Mouse (Mus musculus) limb, embryonic 11.5 days (tissue): ENCODE measurements at regions not wholly inside any gene's neighbourhood (a gene's known extent, or its start where the extent isn't known, plus 50 kb on each side); places are given as distances from the start of the nearest gene placed in this dataset.

Experiments used
- ATAC-seq: fragments of 200-750 bp; cut with Nextera tagmentation; 2 replicates; pipeline ENCODE4 v1.8.0; 2017; ENCODE audit warnings: low read depth; ENCODE audit not compliant: insufficient number of reproducible peaks, low FRiP score, low TSS enrichment
- DNase-seq: peaks from one replicate; pipeline ENCODE4 v3.0.0-alpha.2; 2015; ENCODE audit warnings: low spot score
- H3K27ac ChIP-seq: fragments of 300-500 bp; sonication (generic); replicated peaks from 2 replicates; pipeline ENCODE4 v1.5.1; 2014; ENCODE audit warnings: low read depth, mild to moderate bottlenecking, low read length
- H3K27me3 ChIP-seq: fragments of 300-500 bp; sonication (generic); 2 replicates; pipeline ENCODE4 v1.6.1; 2014; ENCODE audit warnings: mild to moderate bottlenecking, low read length, mixed read lengths; ENCODE audit not compliant: control insufficient read depth, insufficient read depth
- H3K36me3 ChIP-seq: fragments of 300-500 bp; sonication (generic); 2 replicates; pipeline ENCODE4 v1.6.1; 2014; ENCODE audit warnings: mild to moderate bottlenecking, low read length, moderate library complexity, mixed read lengths; ENCODE audit not compliant: control insufficient read depth, insufficient read depth
- H3K4me1 ChIP-seq: fragments of 300-500 bp; sonication (generic); 2 replicates; pipeline ENCODE4 v1.6.1; 2014; ENCODE audit warnings: low read length, mixed read lengths; ENCODE audit not compliant: control insufficient read depth, insufficient read depth
- H3K4me2 ChIP-seq: fragments of 300-500 bp; sonication (generic); 2 replicates; pipeline ENCODE4 v1.6.1; 2014; ENCODE audit warnings: low read depth, mild to moderate bottlenecking, moderate library complexity; ENCODE audit not compliant: severe bottlenecking
- H3K4me3 ChIP-seq: fragments of 300-500 bp; sonication (generic); 2 replicates; pipeline ENCODE4 v1.5.1; 2014; ENCODE audit warnings: low read depth, low read length
- H3K9ac ChIP-seq: fragments of 300-500 bp; sonication (generic); 2 replicates; pipeline ENCODE4 v1.6.1; 2014; ENCODE audit warnings: mild to moderate bottlenecking, low read length
- H3K9me3 ChIP-seq: fragments of 300-500 bp; sonication (generic); 2 replicates; pipeline ENCODE4 v1.6.1; 2016; ENCODE audit warnings: low read length; ENCODE audit not compliant: control insufficient read depth
- WGBS: fragments of 180-500 bp; shearing (Covaris S2); extraction: QIAGEN DNeasy Blood & Tissue Kit; methylation state at CpG from one replicate; pipeline ENCODE4 v1.1.7; 2014; 5-methylcytosine and 5-hydroxymethylcytosine counted together

- Histone ChIP-seq H3K4me1 (no peaks in the 10 kb centered on the region), H3K27ac (no peak overlapping the region), H3K27me3 (no peaks in the 10 kb centered on the region), H3K9ac (no peak overlapping the region), H3K9me3 (no peaks in the 10 kb centered on the region), H3K4me3 (no peak overlapping the region), H3K4me2 (no peak overlapping the region), H3K36me3 (no peaks in the 10 kb centered on the region)
- no peak for DNase-seq
- ATAC-seq = no peak
- 71% methylated on average over 12 of the region's 12 CpGs for WGBS
These were observed 237.0 kb downstream of the Impad1 start for GRCm38 (mm10) chr4:4556126-4556525.

- Histone ChIP-seq H3K4me1 (no peaks in the 10 kb centered on the region), H3K27me3 (no peaks in the 10 kb centered on the region), H3K27ac (no peak overlapping the region), H3K4me3 (no peak overlapping the region), H3K9ac (no peak overlapping the region), H3K9me3 (no peaks in the 10 kb centered on the region), H3K4me2 (no peak overlapping the region), H3K36me3 (no peaks in the 10 kb centered on the region)
- no peak for ATAC-seq
- WGBS = 92% methylated on average over 5 of the region's 5 CpGs
- DNase-seq = no peak
These were observed 242.9 kb downstream of the Impad1 start for GRCm38 (mm10) chr4:4550301-4550700.

GRCm38 (mm10) chr4:4549893-4550292 lies 243.3 kb downstream of the Impad1 start:
- Histone ChIP-seq H3K4me2 (no peak overlapping the region), H3K27me3 (no peaks in the 10 kb centered on the region), H3K36me3 (no peaks in the 10 kb centered on the region), H3K27ac (no peak overlapping the region), H3K4me3 (no peak overlapping the region), H3K9ac (no peak overlapping the region), H3K4me1 (no peaks in the 10 kb centered on the region), H3K9me3 (no peaks in the 10 kb centered on the region)
- no peak for DNase-seq
- WGBS = 84% methylated on average over 4 of the region's 4 CpGs
- ATAC-seq = no peak

- no peak for ATAC-seq
- WGBS = 84% methylated on average over 2 of the region's 2 CpGs
- DNase-seq = no peak
These were observed 255.9 kb downstream of the Impad1 start for GRCm38 (mm10) chr4:4537172-4537753.

GRCm38 (mm10) chr4:4532196-4532595 lies 261.0 kb downstream of the Impad1 start:
- Histone ChIP-seq H3K9ac (no peak overlapping the region), H3K4me2 (no peak overlapping the region), H3K27me3 (no peaks in the 10 kb centered on the region), H3K4me3 (no peak overlapping the region), H3K36me3 (no peaks in the 10 kb centered on the region), H3K4me1 (no peaks in the 10 kb centered on the region), H3K27ac (no peak overlapping the region), H3K9me3 (no peaks in the 10 kb centered on the region)
- no peak for DNase-seq
- ATAC-seq = no peak
- 76% methylated on average over 4 of the region's 4 CpGs for WGBS

More at GRCm38 (mm10) chr4:4537172-4537753, 255.9 kb downstream of the Impad1 start:
- H3K27ac ChIP-seq = no peak overlapping the region
- no peak overlapping the region for H3K4me2 ChIP-seq
- no peak overlapping the region for H3K9ac ChIP-seq
- no peak overlapping the region for H3K4me3 ChIP-seq
- no peaks in the 10 kb centered on the region for H3K36me3 ChIP-seq
- H3K9me3 ChIP-seq = no peaks in the 10 kb centered on the region
- H3K4me1 ChIP-seq = no peaks in the 10 kb centered on the region
- H3K27me3 ChIP-seq = no peaks in the 10 kb centered on the region

GRCm38 (mm10) chr4:4528311-4528710 lies 264.8 kb downstream of the Impad1 start:
- no peak for DNase-seq
- no peak overlapping the region for H3K4me2 ChIP-seq
- H3K9me3 ChIP-seq = no peaks in the 10 kb centered on the region; the same call in 1 of the 2 replicates
- no peak overlapping the region for H3K27ac ChIP-seq
- no peaks in the 10 kb centered on the region for H3K27me3 ChIP-seq
- 84% methylated on average over 12 of the region's 12 CpGs for WGBS
- no peaks in the 10 kb centered on the region for H3K4me1 ChIP-seq
- no peak for ATAC-seq
- H3K36me3 ChIP-seq = no peaks in the 10 kb centered on the region
- H3K9ac ChIP-seq = no peak overlapping the region
- no peak overlapping the region for H3K4me3 ChIP-seq

GRCm38 (mm10) chr4:4521757-4522156 lies 271.4 kb downstream of the Impad1 start:
- H3K4me3 ChIP-seq = no peak overlapping the region
- DNase-seq = no peak
- no peak overlapping the region for H3K27ac ChIP-seq
- no peak for ATAC-seq
- no peaks in the 10 kb centered on the region for H3K27me3 ChIP-seq
- H3K36me3 ChIP-seq = no peaks in the 10 kb centered on the region
- no peak overlapping the region for H3K4me2 ChIP-seq
- WGBS = 72% methylated on average over 2 of the region's 2 CpGs
- H3K4me1 ChIP-seq = no peaks in the 10 kb centered on the region
- no peak overlapping the region for H3K9ac ChIP-seq
- H3K9me3 ChIP-seq = no peaks in the 10 kb centered on the region; the same call in 1 of the 2 replicates

- Histone ChIP-seq H3K27ac (no peak overlapping the region), H3K36me3 (no peaks in the 10 kb centered on the region), H3K4me3 (no peak overlapping the region), H3K4me2 (no peak overlapping the region), H3K4me1 (no peaks in the 10 kb centered on the region), H3K27me3 (no peaks in the 10 kb centered on the region), H3K9ac (no peak overlapping the region), H3K9me3 (no peaks in the 10 kb centered on the region; the same call in 1 of the 2 replicates)
- no peak for ATAC-seq
- no peak for DNase-seq
- WGBS = 78% methylated on average over 2 of the region's 2 CpGs
These were observed 274.4 kb downstream of the Impad1 start for GRCm38 (mm10) chr4:4518741-4519140.

- no peak for ATAC-seq
- no peak for DNase-seq
- no peak overlapping the region for H3K9ac ChIP-seq
- no peak overlapping the region for H3K27ac ChIP-seq
- H3K4me3 ChIP-seq = no peak overlapping the region
- H3K36me3 ChIP-seq = no peaks in the 10 kb centered on the region
- H3K4me1 ChIP-seq = no peaks in the 10 kb centered on the region
- H3K27me3 ChIP-seq = no peaks in the 10 kb centered on the region
- no peak overlapping the region for H3K4me2 ChIP-seq
- no peaks in the 10 kb centered on the region for H3K9me3 ChIP-seq
These were observed 279.8 kb downstream of the Impad1 start for GRCm38 (mm10) chr4:4513351-4513750.
